Mouse (Mus musculus) left cerebral cortex, postnatal 36 days (tissue): ENCODE measurements at regions not wholly inside any gene's neighbourhood (a gene's known extent, or its start where the extent isn't known, plus 50 kb on each side); places are given as distances from the start of the nearest gene placed in this dataset.

Experiments
- DNase-seq, 2 experiments: peaks; one replicate each; pipeline ENCODE4 v3.0.0; 2021 to 2022; ENCODE audit warnings: low spot score in 2 of 2, mixed read lengths in 1 of 2
- intact Hi-C: fragments of 180-260 bp; cut with DNase I; formaldehyde crosslinking; loops from one replicate; pipeline ENCODE4 v1.15.1; 2025

GRCm38 (mm10) chr2:8562948-8563347 is 1053.6 kb upstream of the Celf2 start:
- intact Hi-C loops, result no loop called here
- peak; percentile 9 to 20 for DNase-seq

- no peak for DNase-seq
- intact Hi-C loops, result no loop called here
Observed at GRCm38 (mm10) chr2:8546116-8546515, 1036.8 kb upstream of the Celf2 start.

- no peak for DNase-seq
- intact Hi-C loops, result loop anchor here (10.0 kb wide), 1 partner anchor 152 kb away; no protein-coding TSS in a partner anchor
Observed at GRCm38 (mm10) chr2:8536842-8537241, 1027.5 kb upstream of the Celf2 start.

GRCm38 (mm10) chr2:8498466-8498865 is 989.1 kb upstream of the Celf2 start:
- intact Hi-C loops, result no loop called here
- peak; percentile 54 to 58 for DNase-seq

GRCm38 (mm10) chr2:8477827-8478528 is 968.6 kb upstream of the Celf2 start:
- intact Hi-C loops, result no loop called here
- DNase-seq, result no peak

- intact Hi-C loops, result no loop called here
- no peak for DNase-seq
Observed at GRCm38 (mm10) chr2:8470546-8470945, 961.2 kb upstream of the Celf2 start.

GRCm38 (mm10) chr2:8468989-8469388 is 959.6 kb upstream of the Celf2 start:
- intact Hi-C loops, result no loop called here
- DNase-seq, result no peak

GRCm38 (mm10) chr2:8468351-8468750 is 959.0 kb upstream of the Celf2 start:
- no peak for DNase-seq

GRCm38 (mm10) chr2:8467531-8468203 is 958.3 kb upstream of the Celf2 start:
- DNase-seq, result no peak
- intact Hi-C loops, result no loop called here

More at GRCm38 (mm10) chr2:8468351-8468750, 959.0 kb upstream of the Celf2 start:
- intact Hi-C loops, result no loop called here

GRCm38 (mm10) chr2:8452566-8453243 is 943.3 kb upstream of the Celf2 start:
- intact Hi-C loops, result no loop called here
- no peak for DNase-seq

- intact Hi-C loops, result no loop called here
- DNase-seq, result no peak
Observed at GRCm38 (mm10) chr2:8441230-8441629, 931.9 kb upstream of the Celf2 start.

- no peak for DNase-seq
- intact Hi-C loops, result no loop called here
Observed at GRCm38 (mm10) chr2:8429652-8430343, 920.4 kb upstream of the Celf2 start.

GRCm38 (mm10) chr2:8428145-8428544 is 918.8 kb upstream of the Celf2 start:
- intact Hi-C loops, result no loop called here
- no peak for DNase-seq

- no peak for DNase-seq
- intact Hi-C loops, result no loop called here
Observed at GRCm38 (mm10) chr2:8427720-8428119, 918.4 kb upstream of the Celf2 start.

GRCm38 (mm10) chr2:8415917-8416316 is 906.6 kb upstream of the Celf2 start:
- intact Hi-C loops, result no loop called here
- no peak for DNase-seq

- intact Hi-C loops, result no loop called here
- DNase-seq, result no peak
Observed at GRCm38 (mm10) chr2:8394128-8394527, 884.8 kb upstream of the Celf2 start.

GRCm38 (mm10) chr2:8389530-8389929 is 880.2 kb upstream of the Celf2 start:
- intact Hi-C loops, result loop anchor here (10.0 kb wide), 2 partner anchors 145 to 1135 kb away; no protein-coding TSS in a partner anchor
- DNase-seq, result no peak

- intact Hi-C loops, result loop anchor here (10.0 kb wide), 2 partner anchors 155 to 1125 kb away; no protein-coding TSS in a partner anchor
- DNase-seq, result peak; percentile 55 to 62
Observed at GRCm38 (mm10) chr2:8380246-8380645, 870.9 kb upstream of the Celf2 start.

GRCm38 (mm10) chr2:8379590-8379989 is 870.2 kb upstream of the Celf2 start:
- intact Hi-C loops, result no loop called here
- no peak for DNase-seq

GRCm38 (mm10) chr2:8347867-8348266 is 838.5 kb upstream of the Celf2 start:
- intact Hi-C loops, result loop anchor here (10.0 kb wide), 1 partner anchor 323 kb away; no protein-coding TSS in a partner anchor
- DNase-seq, result no peak
